Mouse (Mus musculus) brain, embryonic 14.5 days (tissue): ENCODE data around the gene Fdx1.

Experiments used
- CTCF ChIP-seq: fragments of 200-500 bp; IDR thresholded peaks from 2 replicates; pipeline ENCODE4 v1.5.1; 2012; ENCODE audit warnings: inconsistent platforms, mild to moderate bottlenecking, moderate library complexity, borderline replicate concordance; ENCODE audit not compliant: insufficient read depth, insufficient read length; ENCODE audit errors: extremely low read depth
- POLR2A ChIP-seq: fragments of 200-500 bp; IDR thresholded peaks from 2 replicates; pipeline ENCODE4 v1.6.1; 2012; ENCODE audit warnings: mild to moderate bottlenecking, inconsistent platforms, borderline replicate concordance; ENCODE audit not compliant: poor library complexity, insufficient read depth, insufficient read length, severe bottlenecking; ENCODE audit errors: extremely low read depth

GRCm38 (mm10) chr9:51964110-51964509, 754 bp upstream of the Fdx1 start:
- TF ChIP-seq POLR2A = no peak
- no peak for TF ChIP-seq CTCF
